Mouse (Mus musculus): ENCODE data around the gene Camta1.

- TF ChIP-seq CTCF (IDR thresholded peaks at IDR 0.05; ENCODE audit: low read depth), result no peak
- no peak for TF ChIP-seq EP300 (optimal IDR thresholded peaks at IDR 0.05)
These were observed 294.6 kb downstream of the Camta1 start for GRCm38 (mm10) chr4:151567105-151567504.

All from stomach, postnatal 0 days (tissue).